Mouse (Mus musculus) kidney, adult 2 months (tissue): ENCODE data around the gene Exosc8. TPM values are rescaled to one million over a fixed set of nuclear protein-coding genes. Genes with fewer than 3 reads are reported as not detected.

Experiments
- DNase-seq: peaks from one replicate; pipeline ENCODE4 v3.0.0; 2021
- H3K27ac ChIP-seq: fragments of 200-500 bp; 2 replicates; pipeline ENCODE4 v1.5.1; 2012; ENCODE audit warnings: low read depth, low read length, control low read depth, inconsistent platforms; ENCODE audit not compliant: insufficient read depth
- H3K27me3 ChIP-seq: fragments of 200-500 bp; replicated peaks from 2 replicates; pipeline ENCODE4 v1.6.1; 2012; ENCODE audit warnings: mild to moderate bottlenecking, moderate library complexity, low read length, inconsistent platforms; ENCODE audit not compliant: control insufficient read depth, insufficient read depth
- H3K36me3 ChIP-seq: fragments of 200-500 bp; 2 replicates; pipeline ENCODE4 v1.6.1; 2012; ENCODE audit warnings: mild to moderate bottlenecking, moderate library complexity, low read length, inconsistent platforms; ENCODE audit not compliant: control insufficient read depth, insufficient read depth
- H3K4me1 ChIP-seq: fragments of 200-500 bp; 2 replicates; pipeline ENCODE4 v1.6.1; 2011; ENCODE audit warnings: low read length; ENCODE audit not compliant: control insufficient read depth, insufficient read depth
- H3K4me3 ChIP-seq: fragments of 200-500 bp; 2 replicates; pipeline ENCODE4 v1.5.1; 2011; ENCODE audit warnings: mild to moderate bottlenecking, low read depth, low read length, control low read depth; ENCODE audit not compliant: insufficient read depth
- CTCF ChIP-seq: fragments of 200-500 bp; conservative IDR thresholded peaks from 2 replicates; pipeline ENCODE4 v1.5.1; 2011; ENCODE audit warnings: low read depth, mild to moderate bottlenecking, control low read depth, low read length, moderate library complexity, mixed read lengths; ENCODE audit not compliant: insufficient read depth, insufficient read length
- POLR2A ChIP-seq: fragments of 200-500 bp; IDR thresholded peaks from one replicate; pipeline ENCODE4 v1.6.1; 2011; ENCODE audit warnings: low read depth, low read length, control low read depth
- WGBS: fragments of 180-500 bp; shearing (Covaris S2); methylation state at CpG from one replicate; pipeline ENCODE4 v1.1.7; 2018; 5-methylcytosine and 5-hydroxymethylcytosine counted together
- polyA plus RNA-seq: library from polyadenylated mRNA; depleted of rRNA; stranded (reverse); fragments of >200 nt; gene quantifications from 2 replicates; pipeline ENCODE4 v1.2.3, GENCODE M21; 2012; rRNA removed

The Exosc8 gene
- polyA plus RNA-seq, 1 experiment, result 16.7 TPM

- Histone ChIP-seq H3K36me3 (peaks cover 6% of the 10 kb centered on the region), H3K27ac (no peak overlapping the region), H3K4me1 (no peaks in the 10 kb centered on the region), H3K27me3 (no peaks in the 10 kb centered on the region), H3K4me3 (no peak overlapping the region)
- 70% methylated on average over 5 of the region's 5 CpGs for WGBS
- no peak for TF ChIP-seq POLR2A
- DNase-seq, result no peak
Measured at GRCm38 (mm10) chr3:54699759-54700301, 35.4 kb downstream of the Exosc8 start.

- TF ChIP-seq CTCF (no peak), POLR2A (no peak)
- Histone ChIP-seq H3K27me3 (no peaks in the 10 kb centered on the region), H3K4me3 (peak overlapping the region; percentile 69), H3K4me1 (no peaks in the 10 kb centered on the region; the same call in 1 of the 2 replicates), H3K27ac (peak overlapping the region; percentile 57), H3K36me3 (no peaks in the 10 kb centered on the region)
- WGBS, result under 1% methylated on average over 8 of the region's 8 CpGs
- no peak for DNase-seq
Measured at GRCm38 (mm10) chr3:54693056-54693415, 42.2 kb downstream of the Exosc8 start.

- DNase-seq, result peak; percentile 97
- Histone ChIP-seq H3K4me3 (peak within 1 kb of the TSS; percentile 69), H3K27ac (peak within 1 kb of the TSS; percentile 57), H3K27me3 (no peaks in the 10 kb centered on the region), H3K4me1 (no peaks in the 10 kb centered on the region; the same call in 1 of the 2 replicates), H3K36me3 (no peaks in the 10 kb centered on the region)
- TF ChIP-seq POLR2A (no peak), CTCF (no peak)
- WGBS, result 2% methylated on average over 65 of the region's 65 CpGs
Measured at GRCm38 (mm10) chr3:54692202-54693055, 42.8 kb downstream of the Exosc8 start, which contains the start of gene Supt20. Supt20 (plus strand) TSS chr3:54692807.

- DNase-seq, result peak; percentile 12
- H3K36me3 ChIP-seq, result no peaks in the 10 kb centered on the region
Measured at GRCm38 (mm10) chr3:54689091-54689490, 46.1 kb downstream of the Exosc8 start.

GRCm38 (mm10) chr3:54687245-54687644, 47.9 kb downstream of the Exosc8 start:
- TF ChIP-seq POLR2A, result no peak
- TF ChIP-seq CTCF, result no peak
- DNase-seq, result no peak
- Histone ChIP-seq H3K4me1 (no peaks in the 10 kb centered on the region; the same call in 1 of the 2 replicates), H3K27me3 (no peaks in the 10 kb centered on the region), H3K36me3 (no peaks in the 10 kb centered on the region), H3K27ac (no peak overlapping the region), H3K4me3 (no peak overlapping the region)
- 63% methylated on average over 2 of the region's 2 CpGs for WGBS

More at GRCm38 (mm10) chr3:54689091-54689490, 46.1 kb downstream of the Exosc8 start:
- Histone ChIP-seq H3K27ac (no peak overlapping the region), H3K27me3 (no peaks in the 10 kb centered on the region), H3K4me1 (no peaks in the 10 kb centered on the region; the same call in 1 of the 2 replicates), H3K4me3 (no peak overlapping the region)
- 28% methylated on average over 2 of the region's 2 CpGs for WGBS
- TF ChIP-seq POLR2A, result no peak
- no peak for TF ChIP-seq CTCF

GRCm38 (mm10) chr3:54685202-54685601, 50.0 kb downstream of the Exosc8 start:
- Histone ChIP-seq H3K36me3 (no peaks in the 10 kb centered on the region), H3K4me3 (no peak overlapping the region), H3K27me3 (no peaks in the 10 kb centered on the region), H3K4me1 (no peaks in the 10 kb centered on the region), H3K27ac (no peak overlapping the region)
- DNase-seq, result no peak
- TF ChIP-seq CTCF, result no peak
- TF ChIP-seq POLR2A, result no peak
- 95% methylated on average over 3 of the region's 3 CpGs for WGBS

- 49% methylated on average over 6 of the region's 6 CpGs for WGBS
- DNase-seq, result no peak
- H3K27ac ChIP-seq, result no peak overlapping the region
- no peaks in the 10 kb centered on the region for H3K27me3 ChIP-seq
- no peaks in the 10 kb centered on the region for H3K4me1 ChIP-seq
- H3K4me3 ChIP-seq, result no peak overlapping the region
- no peaks in the 10 kb centered on the region for H3K36me3 ChIP-seq
- no peak for TF ChIP-seq POLR2A
- no peak for TF ChIP-seq CTCF
Measured at GRCm38 (mm10) chr3:54681310-54682204, 53.6 kb downstream of the Exosc8 start.

Other genes starting within 250 kb of the Exosc8 start
- gene Supt20, start 42.6 kb downstream of the Exosc8 start, polyA plus RNA-seq, result 32.7 and 36.2 TPM in 2 replicates
- gene Gm21958, start 21.0 kb downstream of the Exosc8 start, polyA plus RNA-seq, result not detected in 2 replicates
- gene Alg5, start 146 bp upstream of the Exosc8 start, polyA plus RNA-seq, result 20.1 and 22.2 TPM in 2 replicates
- 1.1 and 1.3 TPM in 2 replicates for gene Smad9, start 20.2 kb upstream of the Exosc8 start, polyA plus RNA-seq
- gene Rfxap, start 72.4 kb upstream of the Exosc8 start, polyA plus RNA-seq, result 13.3 and 16.7 TPM in 2 replicates
- gene Sertm1, start 180.5 kb upstream of the Exosc8 start, polyA plus RNA-seq, result not detected in 2 replicates